Mouse (Mus musculus) brown adipose tissue, adult 24 weeks (tissue): ENCODE data around the gene Arhgef3. TPM values are rescaled to one million over a fixed set of nuclear protein-coding genes. Genes with fewer than 3 reads are reported as not detected.

Experiments
- H3K27ac ChIP-seq: fragments of 200-500 bp; replicated peaks from 2 replicates; pipeline ENCODE4 v1.5.1; 2012; ENCODE audit warnings: low read depth, mild to moderate bottlenecking, low read length
- H3K4me1 ChIP-seq: fragments of 200-500 bp; 2 replicates; pipeline ENCODE4 v1.6.1; 2012; ENCODE audit warnings: low read length, mixed read lengths; ENCODE audit not compliant: control insufficient read depth, insufficient read depth, insufficient read length
- H3K4me3 ChIP-seq: fragments of 200-500 bp; 2 replicates; pipeline ENCODE4 v1.5.1; 2012; ENCODE audit warnings: low read depth, mild to moderate bottlenecking, low read length, moderate library complexity; ENCODE audit not compliant: insufficient read depth
- polyA plus RNA-seq: library from polyadenylated mRNA; stranded (reverse); fragments of >200 nt; gene quantifications from 2 replicates; pipeline ENCODE4 v1.2.4, GENCODE M21; 2012; ENCODE audit not compliant: missing spikeins, insufficient read depth, insufficient read length

Gene Arhgef3
- polyA plus RNA-seq, 1 experiment, result 8.0 TPM

- no peak overlapping the region for H3K27ac ChIP-seq
- peaks cover 2% of the 10 kb centered on the region; the same call in 1 of the 2 replicates for H3K4me1 ChIP-seq
- no peak overlapping the region for H3K4me3 ChIP-seq
Observed at GRCm38 (mm10) chr14:27138891-27139290, 24.2 kb downstream of the Arhgef3 start.

GRCm38 (mm10) chr14:27139968-27140367 lies 25.3 kb downstream of the Arhgef3 start:
- H3K4me3 ChIP-seq, result no peak overlapping the region
- H3K4me1 ChIP-seq, result peaks cover 5% of the 10 kb centered on the region; the same call in 1 of the 2 replicates
- no peak overlapping the region for H3K27ac ChIP-seq

GRCm38 (mm10) chr14:27141486-27141885 lies 26.8 kb downstream of the Arhgef3 start:
- Histone ChIP-seq H3K4me3 (no peak overlapping the region), H3K4me1 (peaks cover 5% of the 10 kb centered on the region; the same call in 1 of the 2 replicates), H3K27ac (no peak overlapping the region)

GRCm38 (mm10) chr14:27142680-27143079 lies 28.0 kb downstream of the Arhgef3 start:
- H3K4me1 ChIP-seq, result peaks cover 5% of the 10 kb centered on the region; the same call in 1 of the 2 replicates
- H3K4me3 ChIP-seq, result no peak overlapping the region
- no peak overlapping the region for H3K27ac ChIP-seq

GRCm38 (mm10) chr14:27145171-27146045 lies 30.7 kb downstream of the Arhgef3 start:
- no peak overlapping the region for H3K4me3 ChIP-seq
- H3K27ac ChIP-seq, result no peak overlapping the region
- peaks cover 5% of the 10 kb centered on the region; the same call in 1 of the 2 replicates for H3K4me1 ChIP-seq

- Histone ChIP-seq H3K27ac (no peak overlapping the region), H3K4me1 (peaks cover 5% of the 10 kb centered on the region; the same call in 1 of the 2 replicates)
Observed at GRCm38 (mm10) chr14:27147726-27148125, 33.0 kb downstream of the Arhgef3 start.

GRCm38 (mm10) chr14:27149401-27149800 lies 34.7 kb downstream of the Arhgef3 start:
- Histone ChIP-seq H3K4me1 (no peaks in the 10 kb centered on the region), H3K27ac (no peak overlapping the region), H3K4me3 (no peak overlapping the region)

More at GRCm38 (mm10) chr14:27147726-27148125, 33.0 kb downstream of the Arhgef3 start:
- no peak overlapping the region for H3K4me3 ChIP-seq

- Histone ChIP-seq H3K4me3 (no peak overlapping the region), H3K4me1 (no peaks in the 10 kb centered on the region), H3K27ac (no peak overlapping the region)
Observed at GRCm38 (mm10) chr14:27150011-27150640, 35.4 kb downstream of the Arhgef3 start.

- Histone ChIP-seq H3K27ac (no peak overlapping the region), H3K4me1 (no peaks in the 10 kb centered on the region), H3K4me3 (no peak overlapping the region)
Observed at GRCm38 (mm10) chr14:27151432-27151831, 36.7 kb downstream of the Arhgef3 start.

GRCm38 (mm10) chr14:27155088-27155487 lies 40.4 kb downstream of the Arhgef3 start:
- Histone ChIP-seq H3K4me1 (no peaks in the 10 kb centered on the region), H3K4me3 (no peak overlapping the region), H3K27ac (no peak overlapping the region)

- Histone ChIP-seq H3K4me1 (no peaks in the 10 kb centered on the region), H3K27ac (no peak overlapping the region), H3K4me3 (no peak overlapping the region)
Observed at GRCm38 (mm10) chr14:27156032-27156431, 41.3 kb downstream of the Arhgef3 start.

GRCm38 (mm10) chr14:27158133-27158532 lies 43.4 kb downstream of the Arhgef3 start:
- no peaks in the 10 kb centered on the region for H3K4me1 ChIP-seq
- H3K4me3 ChIP-seq, result no peak overlapping the region
- H3K27ac ChIP-seq, result no peak overlapping the region

- Histone ChIP-seq H3K27ac (no peak overlapping the region), H3K4me1 (no peaks in the 10 kb centered on the region), H3K4me3 (no peak overlapping the region)
Observed at GRCm38 (mm10) chr14:27158782-27159181, 44.1 kb downstream of the Arhgef3 start.

- no peak overlapping the region for H3K27ac ChIP-seq
- no peaks in the 10 kb centered on the region for H3K4me1 ChIP-seq
- no peak overlapping the region for H3K4me3 ChIP-seq
Observed at GRCm38 (mm10) chr14:27160762-27161161, 46.1 kb downstream of the Arhgef3 start.

- no peaks in the 10 kb centered on the region for H3K4me1 ChIP-seq
- H3K4me3 ChIP-seq, result no peak overlapping the region
- no peak overlapping the region for H3K27ac ChIP-seq
Observed at GRCm38 (mm10) chr14:27164639-27165038, 49.9 kb downstream of the Arhgef3 start.
